In genomic region chr2:6212327-6212723, GRCm38 (mm10) we compare ENCODE assay signal across 9 mouse cellular contexts. TPM values are rescaled to one million over a fixed set of nuclear protein-coding genes. Genes with fewer than 3 reads are reported as not detected.
DNase-seq lines count a peak whose midpoint lies in the region; ATAC-seq lines count a peak whose summit lies in the region.
"Had no signal": no experiment of that assay in that cellular context is flagged by ENCODE, and none has a peak within 500 bp of the region (broad histone marks: within the 10 kb centered on the region; RNA-seq: fewer than 3 reads in every experiment).

No protein-coding gene starts in this region.

- H3K9ac ChIP-seq in heart, embryonic 13.5 days = peak overlapping the region; percentile 91

- no peak for DNase-seq in heart, postnatal 10 days
- DNase-seq in MN1 (ENCODE audit: low spot score) = peak; percentile 7
- DNase-seq in heart, postnatal 4 days = peak; percentile 13
- no peak for DNase-seq in midbrain, embryonic 10.5 days (ENCODE audit: low spot score)
- no peak for DNase-seq in adrenal gland, postnatal 25 days
- no peak for DNase-seq in layer of hippocampus, adult 18-20 months (ENCODE audit: low spot score in 2 of 2)
- DNase-seq in frontal cortex, postnatal 14 days (ENCODE audit: low spot score in 2 of 2) = no peak

- H3K4me3 ChIP-seq in heart, embryonic 13.5 days = peak overlapping the region; percentile 56
- peak overlapping the region; percentile 58 for H3K4me3 ChIP-seq in midbrain, embryonic 10.5 days

- H3K9me3 ChIP-seq in heart, embryonic 13.5 days = no peaks in the 10 kb centered on the region
- no peaks in the 10 kb centered on the region for H3K9me3 ChIP-seq in midbrain, embryonic 10.5 days (replicated peaks)

- no peaks in the 10 kb centered on the region for H3K36me3 ChIP-seq in heart, embryonic 13.5 days
- no peaks in the 10 kb centered on the region for H3K36me3 ChIP-seq in midbrain, embryonic 10.5 days

- WGBS in heart, embryonic 13.5 days = 34% methylated on average over 9 of the region's 9 CpGs
- 39% methylated on average over 9 of the region's 9 CpGs for WGBS in midbrain, embryonic 10.5 days

- H3K27me3 ChIP-seq in heart, embryonic 13.5 days (replicated peaks) = no peaks in the 10 kb centered on the region
- H3K27me3 ChIP-seq in midbrain, embryonic 10.5 days (ENCODE audit: low read depth, poor library complexity, severe bottlenecking) = no peaks in the 10 kb centered on the region; the same call in 1 of the 2 replicates
- H3K27me3 ChIP-seq: Patski had no signal

- peak overlapping the region; percentile 81 for H3K4me2 ChIP-seq in heart, embryonic 13.5 days

- peak overlapping the region; percentile 96 for H3K27ac ChIP-seq in heart, embryonic 13.5 days (replicated peaks)
- peak overlapping the region; percentile 88 for H3K27ac ChIP-seq in midbrain, embryonic 10.5 days (replicated peaks)

- H3K4me1 ChIP-seq in heart, embryonic 13.5 days = peaks cover 36% of the 10 kb centered on the region
- H3K4me1 ChIP-seq in midbrain, embryonic 10.5 days = peaks cover 23% of the 10 kb centered on the region

- intact Hi-C loops in heart, postnatal 10 days (cut with DNase I) = no loop called here

- ATAC-seq in heart, embryonic 13.5 days (ENCODE audit: extremely low read depth, insufficient number of reproducible peaks, low FRiP score, low TSS enrichment) = no peak

RNA-seq across cellular contexts. Expression of gene Echdc3, which starts 0.5 kb away (rescaled TPM):
- polyA plus RNA-seq in heart, embryonic 13.5 days (2015; fragmentation: Nextera tagmentation; extraction: Ambion mirVana) = 7.7 and 8.8 TPM in 2 replicates
- 10 to 100 TPM; 13.8 to 16.6 TPM for total RNA-seq in heart, postnatal 10 days (2021)
- 10 to 100 TPM in 1 of 2 experiments, 1 to 10 TPM in 1; 9.9 to 12.2 TPM for total RNA-seq in heart, postnatal 4 days (2021)
- 2.0 and 2.5 TPM in 2 replicates for polyA plus RNA-seq in midbrain, embryonic 10.5 days (2016; fragmentation: Nextera tagmentation; extraction: Ambion mirVana)
- 46.5 and 70.4 TPM in 2 replicates for total RNA-seq in adrenal gland, postnatal 25 days (2021)
- total RNA-seq in layer of hippocampus, adult 18-20 months (2021) = under 1 TPM; 0.86 to 0.99 TPM

Comparison
In these comparisons a context has a peak if more than half of its experiments do, and no peak if none do; other contexts are left out.
1. DNase-seq: peak in MN1 (single experiment) and heart, postnatal 4 days (single experiment); none in heart, postnatal 10 days (0 of 2), midbrain, embryonic 10.5 days (single experiment), adrenal gland, postnatal 25 days (single experiment), layer of hippocampus, adult 18-20 months (0 of 2) and frontal cortex, postnatal 14 days (0 of 2).
2. RNA of gene Echdc3, which starts 0.5 kb away (total RNA-seq): 46.5 to 70.4 TPM in adrenal gland, postnatal 25 days, 13.8 to 16.6 TPM in heart, postnatal 10 days and 9.9 to 12.2 TPM in heart, postnatal 4 days; 0.86 to 0.99 TPM in layer of hippocampus, adult 18-20 months; every median in the first group is over 4 times any median in the second.